Mouse (Mus musculus) skeletal muscle tissue, adult 2 months (tissue): Measurements from ENCODE around the gene Nhlrc4.

Source experiments
- DNase-seq: peaks from one replicate; pipeline ENCODE4 v3.0.0-alpha.2; 2012; ENCODE audit warnings: low read depth, low spot score

The Nhlrc4 gene

DNA sequence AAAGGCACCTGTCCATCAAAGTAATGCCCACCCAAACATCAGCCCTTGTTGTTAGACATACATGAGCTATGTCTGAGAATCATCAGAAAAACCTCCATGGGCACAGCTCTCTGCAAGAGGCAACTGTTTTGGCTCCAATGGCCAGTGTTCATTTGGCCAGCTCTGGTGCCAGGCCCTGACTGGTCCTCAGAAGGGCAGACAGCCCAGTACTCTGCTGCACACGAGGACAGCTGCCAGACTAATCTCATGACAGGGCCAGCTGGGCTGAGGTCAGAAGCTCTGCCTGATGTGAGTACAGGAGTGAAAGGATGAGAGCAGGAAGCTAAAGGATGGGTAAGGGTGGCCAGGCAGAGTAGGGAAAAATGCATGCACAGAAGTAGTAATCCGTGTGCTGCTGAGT, 19.4 kb downstream of the Nhlrc4 start:
- DNase-seq, result peak; percentile 84

GRCm38 (mm10) chr17:25922120-25922519, 22.6 kb downstream of the Nhlrc4 start:
- no peak for DNase-seq

DNA sequence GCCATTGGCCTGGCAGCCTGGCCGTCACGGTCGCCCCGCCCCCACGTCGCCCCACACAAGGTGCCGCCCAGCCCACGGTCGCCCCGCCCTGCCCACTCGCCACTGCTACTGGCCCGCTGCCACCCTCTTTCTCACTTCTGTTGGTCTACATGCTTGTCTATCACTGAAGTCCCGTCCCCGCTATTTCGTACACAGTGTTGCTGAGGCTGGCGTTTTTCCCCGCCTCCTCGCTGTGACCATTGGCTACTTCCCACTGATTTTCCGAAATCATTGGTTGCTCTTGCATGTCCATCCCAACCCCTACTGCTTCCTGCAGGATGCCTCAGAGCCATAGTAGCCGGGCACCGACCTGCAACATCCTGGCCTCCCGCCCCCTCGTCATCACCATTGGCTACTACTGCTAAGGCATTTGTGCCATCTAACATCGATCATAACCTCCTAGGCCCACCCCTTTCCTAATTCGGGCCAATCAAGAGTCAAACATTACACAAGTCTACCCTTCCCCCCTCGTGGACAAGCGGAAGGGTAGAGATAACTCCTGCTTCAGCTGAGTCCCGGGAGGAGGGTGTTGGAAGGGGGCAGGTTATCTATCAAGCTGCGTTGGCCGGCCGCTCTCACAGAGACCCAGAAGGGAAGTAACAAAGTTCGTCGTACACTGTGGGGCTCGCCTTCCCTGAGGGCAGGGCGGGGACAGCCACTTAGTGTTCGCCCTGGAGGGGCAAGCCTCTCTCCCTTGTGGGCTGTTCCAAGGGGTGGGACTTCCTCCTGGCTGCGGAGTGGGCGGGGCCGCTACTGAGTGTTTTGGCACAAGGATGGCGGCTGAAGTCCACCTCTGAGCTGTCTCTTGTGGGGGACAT, 24.7 kb downstream of the Nhlrc4 start:
- DNase-seq, result peak; percentile 100

GRCm38 (mm10) chr17:25919144-25919785, 25.5 kb downstream of the Nhlrc4 start, which contains the start of gene Rab40c:
Gene Rab40c (minus strand): TSS chr17:25919727.
- DNase-seq, result no peak

GRCm38 (mm10) chr17:25918037-25918750, 26.6 kb downstream of the Nhlrc4 start:
- DNase-seq, result no peak

GRCm38 (mm10) chr17:25916931-25917647, 27.7 kb downstream of the Nhlrc4 start:
- DNase-seq, result no peak

DNA sequence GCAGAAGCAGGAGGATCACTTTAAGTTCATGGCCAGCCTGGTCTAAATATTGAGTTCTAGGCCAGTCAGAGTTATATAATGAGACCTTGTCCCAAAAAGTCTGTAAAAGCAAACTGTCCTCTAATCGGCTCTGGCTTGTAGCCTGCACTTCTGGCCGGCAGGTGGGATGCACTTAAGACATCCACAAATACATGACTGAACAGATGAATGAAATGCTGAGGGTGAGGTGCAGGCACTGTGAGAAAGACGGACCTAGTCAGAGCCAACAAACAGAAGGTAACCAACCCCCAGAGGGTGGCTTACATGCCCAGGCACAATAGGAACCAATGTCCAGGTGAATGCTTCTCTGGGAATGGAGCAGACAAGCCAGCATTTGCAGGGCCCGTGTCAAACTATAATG, 30.5 kb downstream of the Nhlrc4 start:
- no peak for DNase-seq

- no peak for DNase-seq
These were observed 30.9 kb downstream of the Nhlrc4 start for GRCm38 (mm10) chr17:25913877-25914275.

- DNase-seq, result no peak
These were observed 31.4 kb downstream of the Nhlrc4 start for GRCm38 (mm10) chr17:25913186-25913876.

- DNase-seq, result no peak
These were observed 32.9 kb downstream of the Nhlrc4 start for GRCm38 (mm10) chr17:25911816-25912215.

- no peak for DNase-seq
These were observed 37.1 kb downstream of the Nhlrc4 start for GRCm38 (mm10) chr17:25907640-25908039.

DNA sequence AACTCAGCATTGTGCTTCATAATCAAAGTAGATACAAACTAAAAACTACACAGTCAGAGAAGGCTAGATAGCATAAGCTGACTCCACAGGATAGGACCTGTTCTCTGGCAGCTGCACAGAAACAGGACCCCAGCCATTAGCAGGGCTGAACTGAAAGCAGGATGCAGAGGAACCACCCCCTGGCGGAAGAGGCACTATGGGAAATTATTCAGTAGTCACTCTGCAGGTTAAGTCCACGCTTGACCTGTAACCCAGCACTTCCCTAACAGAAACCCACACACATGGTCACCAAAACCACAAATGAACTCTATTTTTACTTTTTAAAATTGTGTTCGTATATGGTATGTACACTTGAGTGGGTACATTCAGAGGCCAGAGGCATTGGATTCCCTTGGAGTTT, 41.7 kb downstream of the Nhlrc4 start:
- no peak for DNase-seq

DNA sequence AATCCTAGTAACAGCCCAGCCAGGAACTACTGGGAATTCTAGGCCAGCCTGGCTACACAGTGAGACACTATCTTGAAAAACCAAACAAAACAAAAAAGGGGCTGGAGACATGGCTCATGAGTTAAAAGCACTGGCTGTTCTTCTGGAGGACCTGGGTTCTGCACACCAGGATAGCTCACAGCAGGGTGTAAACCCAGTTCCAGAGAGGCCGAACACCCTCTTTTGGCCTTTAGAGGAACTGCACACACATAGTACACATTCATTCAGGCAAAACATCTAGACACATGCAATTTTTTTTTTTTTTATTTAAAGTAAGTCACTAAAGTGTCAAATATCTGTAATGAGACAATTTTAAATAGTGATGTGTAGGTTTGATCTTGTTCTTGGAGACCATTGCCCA, 44.6 kb downstream of the Nhlrc4 start:
- DNase-seq, result no peak

- DNase-seq, result no peak
These were observed 48.9 kb downstream of the Nhlrc4 start for GRCm38 (mm10) chr17:25895891-25896290.

DNA sequence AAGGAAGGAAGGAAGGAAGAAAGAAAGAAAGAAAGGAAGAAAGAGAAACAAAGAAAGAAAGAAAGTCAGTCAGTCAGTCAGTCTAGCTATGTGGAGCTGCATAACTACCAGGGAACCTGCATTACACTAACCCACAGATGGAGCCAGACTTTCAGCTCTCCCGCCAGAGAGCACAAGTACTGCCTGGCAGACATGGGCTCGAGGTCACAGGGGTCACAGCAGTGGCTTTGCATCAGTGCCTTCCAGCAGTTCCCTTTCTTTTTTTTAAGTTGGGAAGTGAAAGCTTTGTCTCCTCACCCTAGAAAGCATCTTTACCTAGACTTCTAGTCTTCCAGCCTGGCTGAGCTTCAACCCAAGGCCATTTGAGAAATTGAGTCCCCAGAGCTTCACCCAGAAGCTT, 49.3 kb downstream of the Nhlrc4 start:
- DNase-seq, result no peak

GRCm38 (mm10) chr17:25893975-25894617, 50.7 kb downstream of the Nhlrc4 start:
- peak; percentile 49 for DNase-seq
